Mouse (Mus musculus): ENCODE measurements around the gene Ccdc153. TPM values are rescaled to one million over a fixed set of nuclear protein-coding genes. Genes with fewer than 3 reads are reported as not detected.

Gene Ccdc153
- polyA plus RNA-seq, 1 experiment from 2014 or later, result not detected

- Histone ChIP-seq H3K4me3 (no peak overlapping the region), H3K27ac (no peak overlapping the region), H3K36me3 (no peaks in the 10 kb centered on the region), H3K9ac (no peak overlapping the region), H3K9me3 (replicated peaks) (no peaks in the 10 kb centered on the region), H3K27me3 (no peaks in the 10 kb centered on the region), H3K4me1 (peaks cover 8% of the 10 kb centered on the region; the same call in 1 of the 2 replicates), H3K4me2 (replicated peaks) (no peak overlapping the region)
- WGBS, result 67% methylated on average over 6 of the region's 6 CpGs
- no peak for ATAC-seq (ENCODE audit: low FRiP score)
These were observed 14.5 kb upstream of the Ccdc153 start for GRCm38 (mm10) chr9:44225993-44226392.

- ATAC-seq (ENCODE audit: low FRiP score), result no peak
- Histone ChIP-seq H3K9me3 (replicated peaks) (no peaks in the 10 kb centered on the region), H3K27me3 (no peaks in the 10 kb centered on the region), H3K9ac (no peak overlapping the region), H3K36me3 (no peaks in the 10 kb centered on the region), H3K4me3 (no peak overlapping the region), H3K4me2 (replicated peaks) (peak overlapping the region; percentile 67), H3K27ac (no peak overlapping the region), H3K4me1 (peaks cover 24% of the 10 kb centered on the region)
These were observed 8.9 kb upstream of the Ccdc153 start for GRCm38 (mm10) chr9:44231609-44232008.

- H3K9me3 ChIP-seq (replicated peaks), result no peaks in the 10 kb centered on the region
- H3K4me1 ChIP-seq, result peaks cover 24% of the 10 kb centered on the region
- peak overlapping the region; percentile 93 for H3K27ac ChIP-seq
- no peaks in the 10 kb centered on the region for H3K27me3 ChIP-seq
- H3K36me3 ChIP-seq, result no peaks in the 10 kb centered on the region
- peak overlapping the region; percentile 67 for H3K4me2 ChIP-seq (replicated peaks)
- peak overlapping the region; percentile 90 for H3K9ac ChIP-seq
- ATAC-seq (ENCODE audit: low FRiP score), result peak; percentile 82
- WGBS, result under 1% methylated on average over 38 of the region's 40 CpGs
- peak overlapping the region; percentile 86 for H3K4me3 ChIP-seq
These were observed 7.3 kb upstream of the Ccdc153 start for GRCm38 (mm10) chr9:44233021-44233801.

GRCm38 (mm10) chr9:44233802-44234478, 6.5 kb upstream of the Ccdc153 start, which contains the start of gene Cbl:
Gene Cbl (minus strand): TSS chr9:44234049.
- H3K9me3 ChIP-seq (replicated peaks), result no peaks in the 10 kb centered on the region
- H3K9ac ChIP-seq, result peak within 1 kb of the TSS; percentile 90
- peak within 1 kb of the TSS; percentile 86 for H3K4me3 ChIP-seq
- peak; percentile 95 for ATAC-seq (ENCODE audit: low FRiP score)
- no peaks in the 10 kb centered on the region for H3K36me3 ChIP-seq
- H3K27ac ChIP-seq, result peak within 1 kb of the TSS; percentile 93
- H3K27me3 ChIP-seq, result no peaks in the 10 kb centered on the region
- under 1% methylated on average over 71 of the region's 76 CpGs for WGBS
- H3K4me1 ChIP-seq, result peaks cover 24% of the 10 kb centered on the region
- H3K4me2 ChIP-seq (replicated peaks), result peak within 1 kb of the TSS; percentile 67

GRCm38 (mm10) chr9:44234479-44235427, 5.7 kb upstream of the Ccdc153 start:
- WGBS, result 25% methylated on average over 19 of the region's 19 CpGs
- Histone ChIP-seq H3K9me3 (replicated peaks) (no peaks in the 10 kb centered on the region), H3K9ac (no peak overlapping the region), H3K27me3 (no peaks in the 10 kb centered on the region), H3K27ac (no peak overlapping the region), H3K4me1 (peaks cover 23% of the 10 kb centered on the region), H3K4me2 (replicated peaks) (peak overlapping the region; percentile 44), H3K4me3 (peak overlapping the region; percentile 86), H3K36me3 (no peaks in the 10 kb centered on the region)
- ATAC-seq (ENCODE audit: low FRiP score), result 0 out of 2 replicates have a peak, but pooled peaks have one; percentile 14

- Histone ChIP-seq H3K27ac (no peak overlapping the region), H3K4me3 (no peak overlapping the region), H3K4me1 (peaks cover 14% of the 10 kb centered on the region), H3K4me2 (replicated peaks) (no peak overlapping the region), H3K27me3 (no peaks in the 10 kb centered on the region), H3K9ac (no peak overlapping the region), H3K36me3 (no peaks in the 10 kb centered on the region), H3K9me3 (replicated peaks) (no peaks in the 10 kb centered on the region)
- ATAC-seq (ENCODE audit: low FRiP score), result no peak
- WGBS, result 55% methylated on average over 4 of the region's 4 CpGs
These were observed 3.9 kb upstream of the Ccdc153 start for GRCm38 (mm10) chr9:44236601-44237000.

- Histone ChIP-seq H3K4me2 (replicated peaks) (no peak overlapping the region), H3K27ac (no peak overlapping the region), H3K9me3 (replicated peaks) (no peaks in the 10 kb centered on the region), H3K36me3 (no peaks in the 10 kb centered on the region), H3K4me1 (peaks cover 9% of the 10 kb centered on the region), H3K4me3 (no peak overlapping the region), H3K27me3 (no peaks in the 10 kb centered on the region), H3K9ac (no peak overlapping the region)
- WGBS, result 79% methylated on average over 4 of the region's 4 CpGs
- no peak for ATAC-seq (ENCODE audit: low FRiP score)
These were observed 3.3 kb upstream of the Ccdc153 start for GRCm38 (mm10) chr9:44237128-44237527.

GRCm38 (mm10) chr9:44238501-44239190, 1.8 kb upstream of the Ccdc153 start:
- Histone ChIP-seq H3K27ac (no peak overlapping the region), H3K27me3 (no peaks in the 10 kb centered on the region), H3K4me2 (replicated peaks) (no peak overlapping the region), H3K4me1 (no peaks in the 10 kb centered on the region), H3K9ac (no peak overlapping the region), H3K4me3 (no peak overlapping the region), H3K9me3 (replicated peaks) (no peaks in the 10 kb centered on the region), H3K36me3 (no peaks in the 10 kb centered on the region)
- 77% methylated on average over 17 of the region's 17 CpGs for WGBS
- no peak for ATAC-seq (ENCODE audit: low FRiP score)

- Histone ChIP-seq H3K27me3 (no peaks in the 10 kb centered on the region), H3K4me3 (no peak overlapping the region), H3K9me3 (replicated peaks) (no peaks in the 10 kb centered on the region), H3K27ac (no peak overlapping the region), H3K4me2 (replicated peaks) (no peak overlapping the region), H3K9ac (no peak overlapping the region), H3K4me1 (no peaks in the 10 kb centered on the region), H3K36me3 (no peaks in the 10 kb centered on the region)
- WGBS, result 10% methylated on average over 5 of the region's 5 CpGs
- ATAC-seq (ENCODE audit: low FRiP score), result no peak
These were observed 1.0 kb upstream of the Ccdc153 start for GRCm38 (mm10) chr9:44239447-44239846.

GRCm38 (mm10) chr9:44240911-44241310, 435 bp downstream of the Ccdc153 start:
- no peak overlapping the region for H3K27ac ChIP-seq
- no peaks in the 10 kb centered on the region for H3K4me1 ChIP-seq
- ATAC-seq (ENCODE audit: low FRiP score), result no peak
- H3K9me3 ChIP-seq (replicated peaks), result no peaks in the 10 kb centered on the region
- H3K36me3 ChIP-seq, result no peaks in the 10 kb centered on the region
- H3K9ac ChIP-seq, result no peak overlapping the region
- H3K4me3 ChIP-seq, result no peak overlapping the region
- H3K27me3 ChIP-seq, result no peaks in the 10 kb centered on the region
- no peak overlapping the region for H3K4me2 ChIP-seq (replicated peaks)
- 46% methylated on average over 5 of the region's 5 CpGs for WGBS

- H3K27ac ChIP-seq, result no peak overlapping the region
- H3K9ac ChIP-seq, result no peak overlapping the region
- no peaks in the 10 kb centered on the region for H3K9me3 ChIP-seq (replicated peaks)
- no peak overlapping the region for H3K4me3 ChIP-seq
- no peaks in the 10 kb centered on the region for H3K27me3 ChIP-seq
- no peak for ATAC-seq (ENCODE audit: low FRiP score)
- no peaks in the 10 kb centered on the region for H3K36me3 ChIP-seq
- H3K4me1 ChIP-seq, result no peaks in the 10 kb centered on the region
- no peak overlapping the region for H3K4me2 ChIP-seq (replicated peaks)
- WGBS, result 79% methylated on average over 9 of the region's 9 CpGs
These were observed 942 bp downstream of the Ccdc153 start for GRCm38 (mm10) chr9:44241418-44241817.

Measured in hindbrain, embryonic 12.5 days (tissue).